Mouse (Mus musculus) C2C12 (cell line): Measurements from ENCODE around the gene Rab40c.

ENCODE experiments used
- CEBPB ChIP-seq: IDR thresholded peaks from one replicate; pipeline ENCODE4 v1.6.1; 2011; ENCODE audit warnings: low read depth, mild to moderate bottlenecking, control low read depth, moderate library complexity
- CTCF ChIP-seq: IDR thresholded peaks from one replicate; pipeline ENCODE4 v1.5.1; 2011; ENCODE audit not compliant: control insufficient read depth, insufficient read depth, insufficient read length
- FOSL1 ChIP-seq: IDR thresholded peaks from one replicate; pipeline ENCODE4 v1.8.0; 2011; ENCODE audit warnings: mild to moderate bottlenecking, low read length; ENCODE audit not compliant: poor library complexity, insufficient read depth, severe bottlenecking
- MAX ChIP-seq: IDR thresholded peaks from one replicate; pipeline ENCODE4 v1.6.1; 2011; ENCODE audit warnings: mild to moderate bottlenecking, control low read depth
- MYOD1 ChIP-seq: IDR thresholded peaks from one replicate; pipeline ENCODE4 v1.6.1; 2011; ENCODE audit warnings: low read depth; ENCODE audit not compliant: control insufficient read depth, insufficient read length
- MYOG ChIP-seq: IDR thresholded peaks from one replicate; pipeline ENCODE4 v1.6.1; 2011; ENCODE audit not compliant: control insufficient read depth, insufficient read length; ENCODE audit errors: extremely low read depth
- USF1 ChIP-seq: IDR thresholded peaks from one replicate; pipeline ENCODE4 v1.6.1; 2011; ENCODE audit warnings: low read depth, mild to moderate bottlenecking, control low read depth, moderate library complexity

GRCm38 (mm10) chr17:25866172-25866571, 53.4 kb downstream of the Rab40c start:
- TF ChIP-seq MYOD1 (no peak), CTCF (no peak), FOSL1 (no peak), USF1 (no peak), CEBPB (no peak), MYOG (no peak), MAX (no peak)
